Mouse (Mus musculus) lung, postnatal 0 days (tissue): Measurements from ENCODE around the gene Col23a1. TPM values are rescaled to one million over a fixed set of nuclear protein-coding genes. Genes with fewer than 3 reads are reported as not detected.
A peak's percentile ranks its signal among the peaks of the same experiment; 100 is the strongest.

Experiments
- ATAC-seq: fragments of 200-750 bp; cut with Nextera tagmentation; 2 replicates; pipeline ENCODE4 v1.8.0; 2017; ENCODE audit warnings: moderate library complexity
- DNase-seq: peaks from one replicate; pipeline ENCODE4 v3.0.0-alpha.2; 2016; ENCODE audit warnings: low spot score
- H3K27ac ChIP-seq: fragments of 300-500 bp; sonication (generic); 2 replicates; pipeline ENCODE4 v1.5.1; 2014; ENCODE audit warnings: antibody characterized with exemption, mild to moderate bottlenecking, low read length, mixed read lengths
- H3K27me3 ChIP-seq: fragments of 300-500 bp; sonication (generic); replicated peaks from 2 replicates; pipeline ENCODE4 v1.6.1; 2014; ENCODE audit warnings: low read length, mixed read lengths; ENCODE audit not compliant: insufficient read depth
- H3K36me3 ChIP-seq: fragments of 300-500 bp; sonication (generic); 2 replicates; pipeline ENCODE4 v1.6.1; 2014; ENCODE audit warnings: low read length, mixed read lengths; ENCODE audit not compliant: insufficient read depth
- H3K4me1 ChIP-seq: fragments of 300-500 bp; sonication (generic); 2 replicates; pipeline ENCODE4 v1.6.1; 2014; ENCODE audit warnings: antibody characterized with exemption, low read depth, low read length, mixed read lengths; ENCODE audit not compliant: insufficient read depth
- H3K4me2 ChIP-seq: fragments of 300-500 bp; sonication (generic); replicated peaks from 2 replicates; pipeline ENCODE4 v1.6.1; 2014; ENCODE audit warnings: low read depth, mild to moderate bottlenecking, low read length, moderate library complexity, mixed read lengths
- H3K4me3 ChIP-seq: fragments of 300-500 bp; sonication (generic); 2 replicates; pipeline ENCODE4 v1.5.1; 2014; ENCODE audit warnings: low read depth, low read length
- H3K9ac ChIP-seq: fragments of 300-500 bp; sonication (generic); replicated peaks from 2 replicates; pipeline ENCODE4 v1.6.1; 2014; ENCODE audit warnings: low read depth, mild to moderate bottlenecking
- H3K9me3 ChIP-seq: fragments of 300-500 bp; sonication (generic); 2 replicates; pipeline ENCODE4 v1.6.1; 2016; ENCODE audit warnings: low read length, mixed read lengths
- CTCF ChIP-seq: IDR thresholded peaks from 2 replicates; pipeline ENCODE4 v1.5.1; 2016; ENCODE audit warnings: antibody characterized with exemption, mild to moderate bottlenecking
- EP300 ChIP-seq: IDR thresholded peaks from 2 replicates; pipeline ENCODE4 v1.6.1; 2016; ENCODE audit warnings: antibody characterized with exemption, mild to moderate bottlenecking, control low read depth
- WGBS: fragments of 180-500 bp; shearing (Covaris S2); extraction: QIAGEN DNeasy Blood & Tissue Kit; methylation state at CpG from one replicate; pipeline ENCODE4 v1.1.7; 2014; 5-methylcytosine and 5-hydroxymethylcytosine counted together
- polyA plus RNA-seq: library from polyadenylated mRNA; unstranded; fragments of >200 nt; fragmentation: Nextera tagmentation; extraction: Ambion mirVana; gene quantifications from 2 replicates; pipeline ENCODE4 v1.2.1, GENCODE M21; 2015

Gene Col23a1
- polyA plus RNA-seq, 1 experiment from 2014 or later: 17.2 TPM

DNA sequence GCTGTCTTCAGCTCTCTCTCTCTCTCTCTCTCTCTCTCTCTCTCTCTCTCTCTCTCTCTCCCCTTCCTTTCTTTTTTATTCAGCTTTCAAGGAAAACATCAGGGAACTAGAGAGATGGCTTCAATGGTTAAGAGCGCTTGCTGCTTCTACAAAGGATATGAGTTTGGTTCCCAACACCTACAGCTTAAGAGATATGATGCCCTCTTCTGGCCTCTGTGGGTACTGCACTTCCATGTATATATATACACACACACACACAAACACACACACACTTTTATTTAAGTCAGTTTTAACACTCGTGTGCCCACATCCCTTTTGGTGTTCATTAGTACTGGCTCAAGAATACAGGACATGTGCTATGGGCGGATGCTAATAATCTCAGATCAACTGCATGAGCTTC lies 228.4 kb downstream of the Col23a1 start:
- DNase-seq (no peak), ATAC-seq (no peak)
- H3K4me1 ChIP-seq: no peaks in the 10 kb centered on the region
- no peaks in the 10 kb centered on the region for H3K9me3 ChIP-seq
- H3K9ac ChIP-seq: no peak overlapping the region
- TF ChIP-seq CTCF: peak; percentile 44
- TF ChIP-seq EP300: no peak
- 98% methylated on average over 3 of the region's 3 CpGs for WGBS
- H3K4me2 ChIP-seq: no peak overlapping the region
- H3K36me3 ChIP-seq: no peaks in the 10 kb centered on the region
- no peaks in the 10 kb centered on the region for H3K27me3 ChIP-seq
- no peak overlapping the region for H3K4me3 ChIP-seq
- no peak overlapping the region for H3K27ac ChIP-seq

DNA sequence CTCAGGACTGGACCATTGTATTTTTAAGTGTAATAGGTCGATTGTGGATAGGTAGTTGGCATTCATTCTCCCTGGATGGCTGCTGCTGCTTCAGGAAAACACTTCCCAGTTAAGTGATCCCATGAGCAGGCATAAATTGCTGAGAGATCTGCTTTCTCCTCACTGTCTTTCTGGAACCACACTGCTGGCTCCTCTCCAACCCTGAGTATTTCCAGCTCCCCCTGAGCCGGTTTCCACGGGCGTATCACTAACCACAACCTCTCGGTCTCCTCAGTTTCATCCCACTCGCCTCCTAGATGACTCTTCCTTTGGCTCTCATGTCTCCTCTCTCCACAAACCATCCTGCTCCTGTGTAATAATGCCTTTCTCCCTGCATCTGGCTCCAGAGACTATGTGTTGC lies 228.9 kb downstream of the Col23a1 start:
- Histone ChIP-seq H3K9ac (no peak overlapping the region), H3K27me3 (no peaks in the 10 kb centered on the region), H3K27ac (no peak overlapping the region), H3K9me3 (no peaks in the 10 kb centered on the region), H3K4me3 (no peak overlapping the region), H3K4me2 (no peak overlapping the region), H3K36me3 (no peaks in the 10 kb centered on the region), H3K4me1 (no peaks in the 10 kb centered on the region)
- no peak for DNase-seq
- no peak for ATAC-seq
- 80% methylated on average over 6 of the region's 6 CpGs for WGBS
- TF ChIP-seq EP300: no peak
- TF ChIP-seq CTCF: no peak

DNA sequence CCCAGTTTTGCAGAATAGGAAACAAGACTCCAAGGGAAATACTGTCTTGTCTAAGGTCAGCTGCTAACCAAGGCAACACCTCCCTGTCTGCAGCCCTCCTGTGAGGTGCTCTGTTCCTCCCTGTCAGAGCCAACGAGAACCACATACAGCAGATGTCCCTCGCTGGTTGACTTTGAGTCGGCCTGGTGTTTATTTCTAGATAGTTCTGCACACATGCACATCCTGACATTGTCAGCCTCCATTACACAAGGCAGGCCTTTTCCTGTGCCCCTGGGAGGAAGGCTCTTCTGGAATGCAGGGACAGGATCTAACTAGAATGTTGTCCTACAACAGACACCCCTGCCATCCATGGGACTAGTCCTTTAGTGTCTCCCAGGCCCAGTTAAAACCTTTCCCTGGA lies 231.7 kb downstream of the Col23a1 start:
- DNase-seq (no peak), ATAC-seq (no peak)
- Histone ChIP-seq H3K36me3 (no peaks in the 10 kb centered on the region), H3K27ac (no peak overlapping the region), H3K4me1 (no peaks in the 10 kb centered on the region), H3K9me3 (no peaks in the 10 kb centered on the region), H3K27me3 (no peaks in the 10 kb centered on the region), H3K4me3 (no peak overlapping the region), H3K9ac (no peak overlapping the region), H3K4me2 (no peak overlapping the region)
- TF ChIP-seq CTCF (no peak), EP300 (no peak)
- WGBS: 38% methylated on average over 3 of the region's 3 CpGs

DNA sequence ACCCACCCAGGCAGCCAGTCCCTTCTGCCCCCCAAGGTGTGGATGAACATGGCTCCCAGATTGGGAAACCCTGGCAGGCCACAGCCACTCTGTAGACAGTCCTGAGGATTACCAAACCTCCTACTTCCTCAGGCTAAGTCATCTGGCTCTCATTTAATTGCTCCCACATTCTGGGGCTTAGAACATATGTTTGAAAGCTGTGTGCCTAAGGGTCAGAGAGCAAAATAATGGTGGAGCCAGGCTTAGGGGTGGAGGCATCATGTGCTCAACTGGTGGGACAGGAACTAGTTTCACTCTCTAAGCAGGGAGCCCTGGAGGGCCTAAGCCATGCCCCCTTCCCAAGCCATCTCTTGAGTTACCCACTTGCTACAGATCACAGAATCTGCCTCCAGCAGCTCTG lies 233.5 kb downstream of the Col23a1 start:
- Histone ChIP-seq H3K27me3 (no peaks in the 10 kb centered on the region), H3K4me3 (no peak overlapping the region), H3K9ac (no peak overlapping the region), H3K4me2 (no peak overlapping the region), H3K9me3 (no peaks in the 10 kb centered on the region), H3K27ac (no peak overlapping the region), H3K4me1 (no peaks in the 10 kb centered on the region), H3K36me3 (no peaks in the 10 kb centered on the region)
- no peak for ATAC-seq
- TF ChIP-seq CTCF (no peak), EP300 (no peak)
- DNase-seq: no peak

DNA sequence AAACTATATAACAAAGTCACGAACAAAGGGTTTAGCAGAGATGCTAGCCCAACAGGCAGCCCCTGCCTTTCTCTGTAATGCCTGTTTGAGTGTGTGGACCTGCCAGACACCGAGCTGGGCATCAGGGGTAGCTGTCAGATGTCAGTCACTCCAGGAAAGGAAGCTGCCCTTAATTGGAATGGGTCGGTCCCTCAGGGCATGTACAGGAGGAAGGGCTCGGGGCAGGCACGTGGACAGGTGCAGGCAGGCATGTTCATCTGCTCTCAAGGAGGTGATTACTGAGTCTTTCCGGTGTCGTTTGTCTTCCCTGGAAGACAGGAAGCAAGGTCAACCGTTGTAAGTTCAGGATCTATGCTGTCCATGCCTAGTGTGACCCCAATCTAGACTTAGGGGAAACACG lies 233.9 kb downstream of the Col23a1 start:
- 59% methylated on average over 9 of the region's 9 CpGs for WGBS
- ATAC-seq: no peak
- no peak for DNase-seq

DNA sequence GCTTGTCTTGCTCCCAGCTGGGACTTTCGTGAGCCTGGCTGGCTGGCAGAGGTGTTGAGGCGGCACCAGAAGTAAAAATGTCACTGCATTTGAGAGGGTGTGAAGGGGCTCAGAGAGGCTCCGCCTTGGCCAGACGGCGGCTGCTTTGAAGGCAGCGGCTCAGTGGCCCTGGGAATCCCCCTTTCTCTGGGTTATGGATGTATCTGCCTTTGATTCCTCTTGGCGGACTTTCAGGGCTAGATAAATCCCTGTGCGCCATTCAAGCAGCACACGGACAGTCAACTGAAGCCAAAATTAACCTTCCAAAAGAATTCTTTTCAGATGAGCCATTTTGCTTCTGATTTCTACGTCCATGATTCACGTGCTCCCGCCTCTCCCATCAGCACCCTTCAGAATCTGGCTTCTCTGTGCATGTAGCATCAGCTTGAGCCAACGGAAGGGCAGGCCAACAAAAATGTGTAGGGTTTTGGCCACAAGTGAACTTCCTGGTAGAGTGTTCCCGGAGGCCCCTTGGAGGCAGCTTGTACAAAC lies 237.0 kb downstream of the Col23a1 start:
- H3K27me3 ChIP-seq: no peaks in the 10 kb centered on the region
- 0 out of 2 replicates have a peak overlapping the region, but pooled peaks have one; percentile 17 for H3K4me2 ChIP-seq
- no peak overlapping the region for H3K27ac ChIP-seq
- no peaks in the 10 kb centered on the region; the same call in 1 of the 2 replicates for H3K4me1 ChIP-seq
- H3K9ac ChIP-seq: no peak overlapping the region
- DNase-seq: peak; percentile 32
- H3K4me3 ChIP-seq: no peak overlapping the region
- ATAC-seq: peak; percentile 46
- WGBS: 24% methylated on average over 14 of the region's 14 CpGs
- H3K9me3 ChIP-seq: no peaks in the 10 kb centered on the region
- no peak for TF ChIP-seq CTCF
- TF ChIP-seq EP300: no peak
- no peaks in the 10 kb centered on the region for H3K36me3 ChIP-seq

More for the DNA sequence above, 233.9 kb downstream of the Col23a1 start:
- no peak overlapping the region for H3K4me3 ChIP-seq
- H3K27ac ChIP-seq: no peak overlapping the region
- H3K4me2 ChIP-seq: no peak overlapping the region
- H3K9me3 ChIP-seq: no peaks in the 10 kb centered on the region
- H3K9ac ChIP-seq: no peak overlapping the region
- TF ChIP-seq CTCF (no peak), EP300 (no peak)
- no peaks in the 10 kb centered on the region for H3K27me3 ChIP-seq
- no peaks in the 10 kb centered on the region for H3K4me1 ChIP-seq
- no peaks in the 10 kb centered on the region for H3K36me3 ChIP-seq

DNA sequence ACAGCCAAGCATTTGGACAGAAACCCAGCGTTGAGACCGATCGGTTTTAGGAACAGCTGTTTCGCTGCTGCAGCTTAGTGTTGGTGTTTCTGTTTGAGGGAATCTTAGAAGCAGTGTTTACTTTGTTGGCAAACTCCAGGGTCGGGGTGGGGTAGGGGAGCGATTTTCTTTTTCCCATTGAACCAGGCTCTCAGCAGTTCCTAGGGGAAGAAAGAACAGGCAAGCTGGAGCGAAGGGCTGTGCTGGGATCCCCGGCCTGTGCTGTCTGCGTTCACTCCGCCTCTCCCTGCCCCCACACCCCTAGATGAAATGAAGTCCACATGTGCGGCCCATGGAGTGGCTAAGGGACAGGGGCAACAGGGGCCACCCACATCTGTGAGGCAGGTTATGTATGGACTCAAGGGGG lies 243.4 kb downstream of the Col23a1 start:
- no peak overlapping the region for H3K9ac ChIP-seq
- no peaks in the 10 kb centered on the region for H3K36me3 ChIP-seq
- WGBS: 38% methylated on average over 11 of the region's 11 CpGs
- H3K4me2 ChIP-seq: no peak overlapping the region
- no peaks in the 10 kb centered on the region for H3K27me3 ChIP-seq
- no peak overlapping the region for H3K4me3 ChIP-seq
- H3K9me3 ChIP-seq: no peaks in the 10 kb centered on the region
- H3K27ac ChIP-seq: no peak overlapping the region
- DNase-seq (peak; percentile 48), ATAC-seq (peak; percentile 46)
- no peaks in the 10 kb centered on the region; the same call in 1 of the 2 replicates for H3K4me1 ChIP-seq
- no peak for TF ChIP-seq CTCF
- no peak for TF ChIP-seq EP300
